In the genomic region with DNA sequence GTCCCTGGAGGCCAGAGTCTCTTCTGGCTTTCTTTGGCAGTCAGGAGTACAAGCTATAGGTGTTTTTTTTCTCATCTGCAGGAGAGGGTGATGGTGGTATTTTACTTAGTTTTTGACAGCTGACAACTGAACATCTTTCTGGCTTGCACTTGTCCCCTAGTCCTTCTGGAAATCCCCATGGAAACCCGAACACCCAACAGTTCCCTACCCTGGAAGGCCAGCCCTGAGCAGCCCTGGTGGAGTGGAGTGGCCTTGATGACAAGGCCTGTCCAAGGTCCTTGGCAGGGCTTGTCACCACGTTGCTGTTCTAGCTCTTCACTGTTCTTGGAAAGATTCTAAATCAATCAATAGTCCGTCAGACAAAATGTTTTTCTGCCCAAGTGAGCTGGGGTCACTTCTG, we compare ENCODE assay signal across 22 mouse cellular contexts. TPM values are rescaled to one million over a fixed set of nuclear protein-coding genes. Genes with fewer than 3 reads are reported as not detected.
DNase-seq lines count a peak whose midpoint lies in the region; ATAC-seq and TF ChIP-seq lines count a peak whose summit lies in the region.
"Had no signal": no experiment of that assay in that cellular context is flagged by ENCODE, and none has a peak within 500 bp of the region (broad histone marks: within the 10 kb centered on the region; RNA-seq: fewer than 3 reads in every experiment).

No protein-coding gene starts in this region.

- WGBS in heart, embryonic 12.5 days, result 29% methylated on average over 3 of the region's 3 CpGs
- WGBS in lung, postnatal 0 days, result 51% methylated on average over 3 of the region's 3 CpGs

- no peaks in the 10 kb centered on the region for H3K36me3 ChIP-seq in heart, embryonic 12.5 days
- no peaks in the 10 kb centered on the region for H3K36me3 ChIP-seq in lung, postnatal 0 days (ENCODE audit: insufficient read depth, low read length)
- H3K36me3 ChIP-seq: embryonic facial prominence, embryonic 13.5 days; forebrain, embryonic 12.5 days; G1E; hindbrain, embryonic 10.5 days; hindbrain, embryonic 15.5 days had no signal

- DNase-seq in heart, adult 11 months, result peak; percentile 81
- DNase-seq in lung, postnatal 0 days (ENCODE audit: low spot score), result no peak
- no peak for DNase-seq in lung, postnatal 4 days
- peak; percentile 84 to 92 for DNase-seq in adrenal gland, adult (ENCODE audit: inconsistent age in 2 of 2, low spot score in 1 of 2)
- peak; percentile 81 for DNase-seq in adrenal gland, postnatal 14 days
- DNase-seq in layer of hippocampus, postnatal 25 days (ENCODE audit: extremely low spot score in 1 of 2, low spot score in 1 of 2), result no peak
- no peak for DNase-seq in testis, postnatal 14 days (ENCODE audit: low spot score)
- DNase-seq: B cell, adult 2 months; cerebellum, adult 18-20 months; cerebellum, adult 9-11 months; cerebellum, postnatal 36 days; gastrocnemius, postnatal 10 days; heart, adult 2 months had no signal

- no peak overlapping the region for H3K4me3 ChIP-seq in heart, embryonic 12.5 days
- no peak overlapping the region for H3K4me3 ChIP-seq in lung, postnatal 0 days (ENCODE audit: low read depth, low read length)
- H3K4me3 ChIP-seq: embryonic facial prominence, embryonic 13.5 days; forebrain, embryonic 12.5 days; heart, adult 2 months; hindbrain, embryonic 10.5 days; hindbrain, embryonic 15.5 days had no signal

- no peak overlapping the region for H3K4me2 ChIP-seq in heart, embryonic 12.5 days
- no peak overlapping the region for H3K4me2 ChIP-seq in lung, postnatal 0 days (replicated peaks; ENCODE audit: low read depth, low read length)
- H3K4me2 ChIP-seq: embryonic facial prominence, embryonic 13.5 days; forebrain, embryonic 12.5 days; heart, embryonic 11.5 days; hindbrain, embryonic 15.5 days had no signal

- peaks cover 16% of the 10 kb centered on the region for H3K4me1 ChIP-seq in heart, embryonic 12.5 days (replicated peaks)
- no peaks in the 10 kb centered on the region for H3K4me1 ChIP-seq in lung, postnatal 0 days (ENCODE audit: insufficient read depth, low read depth, low read length)

- no peak overlapping the region for H3K27ac ChIP-seq in heart, embryonic 12.5 days (ENCODE audit: poor library complexity, severe bottlenecking)
- no peak overlapping the region for H3K27ac ChIP-seq in lung, postnatal 0 days (ENCODE audit: low read length)
- H3K27ac ChIP-seq: embryonic facial prominence, embryonic 13.5 days; forebrain, embryonic 12.5 days; heart, adult 2 months; hindbrain, embryonic 10.5 days; hindbrain, embryonic 15.5 days had no signal

- no peak for ATAC-seq in heart, embryonic 12.5 days (ENCODE audit: insufficient number of reproducible peaks, low FRiP score)
- ATAC-seq in lung, postnatal 0 days, result peak; percentile 37; the same call in 1 of the 2 replicates
- ATAC-seq: CD4-positive, CD25-positive, alpha-beta regulatory T cell, adult 4 months; forebrain, embryonic 16.5 days had no signal

- peaks cover 4% of the 10 kb centered on the region for H3K9me3 ChIP-seq in heart, embryonic 12.5 days (replicated peaks)
- no peaks in the 10 kb centered on the region for H3K9me3 ChIP-seq in lung, postnatal 0 days (ENCODE audit: low read length)
- H3K9me3 ChIP-seq: embryonic facial prominence, embryonic 13.5 days; forebrain, embryonic 12.5 days; hindbrain, embryonic 15.5 days had no signal

- H3K27me3 ChIP-seq in heart, embryonic 12.5 days (replicated peaks), result no peaks in the 10 kb centered on the region
- no peaks in the 10 kb centered on the region for H3K27me3 ChIP-seq in lung, postnatal 0 days (replicated peaks; ENCODE audit: insufficient read depth, low read length)
- H3K27me3 ChIP-seq: embryonic facial prominence, embryonic 13.5 days; forebrain, embryonic 12.5 days; hindbrain, embryonic 15.5 days had no signal

- no peak for TF ChIP-seq CTCF in lung, postnatal 0 days (IDR thresholded peaks at IDR 0.05)

- H3K9ac ChIP-seq in heart, embryonic 12.5 days, result no peak overlapping the region
- no peak overlapping the region for H3K9ac ChIP-seq in lung, postnatal 0 days (replicated peaks; ENCODE audit: low read depth)
- H3K9ac ChIP-seq: embryonic facial prominence, embryonic 13.5 days; forebrain, embryonic 12.5 days; hindbrain, embryonic 15.5 days had no signal

- TF ChIP-seq EP300 in lung, postnatal 0 days (IDR thresholded peaks at IDR 0.05), result no peak

RNA-seq across cellular contexts. Expression of gene Fam98b, which starts 45.0 kb away (rescaled TPM):
- 6.6 and 7.4 TPM in 2 replicates for polyA plus RNA-seq in heart, embryonic 12.5 days (2016; fragmentation: Nextera tagmentation; extraction: Ambion mirVana)
- polyA plus RNA-seq in lung, postnatal 0 days (2015; fragmentation: Nextera tagmentation; extraction: Ambion mirVana), result 6.6 and 7.3 TPM in 2 replicates
- total RNA-seq in adrenal gland, postnatal 14 days (2021), result 35.1 and 36.9 TPM in 2 replicates
- 10 to 100 TPM; 44.2 to 49.7 TPM for total RNA-seq in layer of hippocampus, postnatal 25 days (2021)

Comparison
In these comparisons a context has a peak if more than half of its experiments do, and no peak if none do; other contexts are left out.
1. DNase-seq: peak in heart, adult 11 months (single experiment), adrenal gland, adult (2 of 2) and adrenal gland, postnatal 14 days (single experiment); none in lung, postnatal 0 days (single experiment), lung, postnatal 4 days (0 of 2), layer of hippocampus, postnatal 25 days (0 of 2) and testis, postnatal 14 days (single experiment).